Mouse (Mus musculus): ENCODE measurements around the gene Npcd. TPM values are rescaled to one million over a fixed set of nuclear protein-coding genes. Genes with fewer than 3 reads are reported as not detected.
"Not testable (repeated sequence)": the region's sequence is repeated elsewhere in the genome, so short reads cannot be mapped to it uniquely, and the experiment has no call there.

The Npcd gene
- total RNA-seq, 2 experiments from 2014 or later = 7.3 to 53.6 TPM

DNA sequence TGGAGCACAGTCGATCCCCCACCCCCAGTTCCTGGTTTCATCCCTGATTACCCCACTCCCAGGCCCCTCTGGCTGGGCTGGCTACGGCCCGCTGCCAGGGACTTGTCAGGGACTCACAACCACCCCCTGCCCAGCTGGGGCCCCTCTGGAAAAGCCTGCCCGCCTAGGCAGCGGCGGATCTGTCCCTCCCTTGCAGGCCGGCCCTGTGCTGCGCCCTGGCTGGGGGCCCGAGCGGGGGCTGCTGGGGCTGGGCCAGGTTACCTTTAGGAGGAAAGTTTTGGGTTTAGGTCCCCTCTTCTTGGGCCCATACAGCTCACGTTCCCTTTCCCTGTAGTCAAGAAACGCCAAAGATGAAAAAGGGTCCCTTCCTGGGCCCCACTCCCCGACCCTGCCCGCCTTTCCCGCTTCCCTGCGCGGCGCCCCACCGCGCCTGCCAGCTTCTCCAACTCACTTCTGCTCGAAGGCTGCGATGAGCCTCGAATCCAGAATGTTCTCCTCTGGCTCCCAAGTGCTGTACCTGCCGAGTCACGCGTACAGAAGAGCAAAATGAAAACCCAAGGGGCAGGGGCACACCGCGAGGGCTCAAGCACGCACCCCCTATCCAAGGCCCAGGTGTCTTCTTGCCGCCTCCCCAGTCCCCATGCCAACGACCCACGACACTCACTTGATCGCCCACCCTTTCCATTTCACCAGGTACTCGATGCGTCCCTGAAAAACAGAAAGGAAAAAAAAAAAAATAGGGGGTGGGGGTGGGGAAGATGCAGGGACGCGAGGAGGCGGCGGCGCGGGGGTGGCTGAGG lies 586 bp downstream of the Npcd start:
- intact Hi-C loops (cut with DNase I) = loop anchor here (1.0 to 10.0 kb wide), 3 partner anchors 50 to 251 kb away; no protein-coding TSS in a partner anchor
- DNase-seq (ENCODE audit: low spot score in 2 of 2) = peak; percentile 27 to 31

DNA sequence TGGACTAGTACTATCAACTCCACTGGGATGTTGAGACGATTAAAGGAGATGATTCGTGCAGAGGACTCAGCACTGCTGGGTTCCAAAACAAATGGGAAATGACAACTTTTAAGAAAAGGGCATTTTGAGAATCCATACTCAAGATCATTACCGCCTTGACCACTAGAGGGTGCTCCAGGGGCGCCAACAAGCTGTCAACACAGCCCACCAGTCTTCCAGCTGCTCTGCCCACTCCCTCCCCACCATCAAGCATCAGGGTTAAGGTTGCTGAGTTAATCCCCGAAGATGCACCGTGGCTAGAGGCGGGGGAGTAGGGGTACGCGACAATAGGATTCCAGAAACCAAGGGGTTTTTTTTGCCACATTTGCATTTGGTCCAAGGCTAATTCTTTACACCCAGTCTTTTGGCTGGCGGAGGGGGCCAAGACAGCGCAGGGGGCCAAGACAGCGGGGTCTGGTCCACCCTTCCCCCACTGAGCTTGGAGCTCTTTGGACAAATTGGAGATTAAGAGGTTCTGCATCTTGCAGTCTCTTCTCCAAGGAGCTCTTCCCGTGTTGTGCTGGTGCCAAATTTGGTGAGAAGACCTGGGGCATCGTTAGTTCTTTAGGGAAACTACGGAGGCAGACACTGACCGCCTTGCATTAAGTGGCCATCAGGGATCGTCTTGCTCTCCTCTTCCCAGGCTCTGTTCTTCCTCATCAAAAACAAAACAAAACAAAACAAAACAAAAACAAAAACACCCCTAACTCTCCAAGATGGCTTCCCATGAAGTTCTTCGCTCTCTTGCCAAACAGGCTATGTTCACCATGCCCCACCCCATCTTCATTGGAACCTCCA lies 1.8 kb downstream of the Npcd start:
- intact Hi-C loops (cut with DNase I) = loop anchor here (5.0 to 10.0 kb wide), 2 partner anchors 100 to 253 kb away; no protein-coding TSS in a partner anchor
- peak; percentile 88 for DNase-seq (ENCODE audit: low spot score in 2 of 2)

DNA sequence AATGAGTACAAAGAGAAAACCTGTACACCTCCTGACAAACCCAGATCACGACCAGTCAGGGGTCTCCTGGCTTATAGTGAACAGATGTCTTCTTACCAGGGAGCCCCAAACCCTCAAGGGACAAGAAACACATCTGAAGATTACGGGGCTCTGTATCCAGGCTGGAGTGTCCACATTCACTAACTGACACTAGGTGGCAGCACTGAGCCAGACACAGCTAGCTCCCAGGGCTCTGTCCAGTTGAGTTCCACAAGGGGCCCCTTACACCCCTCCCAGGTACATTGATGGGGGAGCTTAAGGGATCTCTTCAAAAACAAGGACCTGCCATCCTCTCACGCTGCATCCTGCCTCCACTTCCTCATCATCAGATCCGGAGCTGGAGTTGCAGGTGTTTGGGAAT lies 3.6 kb downstream of the Npcd start:
- DNase-seq (ENCODE audit: low spot score in 2 of 2) = peak; percentile 88 to 89
- intact Hi-C loops (cut with DNase I) = loop anchor here (2.0 to 10.0 kb wide), 3 partner anchors 76 to 254 kb away; no protein-coding TSS in a partner anchor

DNA sequence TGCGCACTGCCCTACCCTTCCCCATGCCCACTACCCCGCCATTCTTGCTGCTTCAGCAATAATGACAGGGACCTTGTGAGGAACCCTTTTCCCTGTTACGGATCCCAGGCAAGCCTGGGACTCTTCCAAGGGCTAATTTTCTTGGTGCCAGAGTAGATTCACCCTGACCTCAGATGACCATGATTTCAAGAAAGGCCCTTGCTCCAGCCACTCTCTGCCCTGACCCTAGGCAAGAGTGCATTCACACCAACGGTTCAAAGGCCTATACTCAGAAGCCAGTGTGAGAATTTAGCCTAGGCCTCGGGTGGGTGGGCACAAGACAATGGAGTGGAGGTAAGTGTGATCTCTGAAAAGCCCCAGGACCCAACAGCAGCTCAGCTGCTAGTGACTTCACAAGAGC lies 4.6 kb downstream of the Npcd start:
- DNase-seq (ENCODE audit: low spot score in 2 of 2) = no peak
- intact Hi-C loops (cut with DNase I) = no loop called here

DNA sequence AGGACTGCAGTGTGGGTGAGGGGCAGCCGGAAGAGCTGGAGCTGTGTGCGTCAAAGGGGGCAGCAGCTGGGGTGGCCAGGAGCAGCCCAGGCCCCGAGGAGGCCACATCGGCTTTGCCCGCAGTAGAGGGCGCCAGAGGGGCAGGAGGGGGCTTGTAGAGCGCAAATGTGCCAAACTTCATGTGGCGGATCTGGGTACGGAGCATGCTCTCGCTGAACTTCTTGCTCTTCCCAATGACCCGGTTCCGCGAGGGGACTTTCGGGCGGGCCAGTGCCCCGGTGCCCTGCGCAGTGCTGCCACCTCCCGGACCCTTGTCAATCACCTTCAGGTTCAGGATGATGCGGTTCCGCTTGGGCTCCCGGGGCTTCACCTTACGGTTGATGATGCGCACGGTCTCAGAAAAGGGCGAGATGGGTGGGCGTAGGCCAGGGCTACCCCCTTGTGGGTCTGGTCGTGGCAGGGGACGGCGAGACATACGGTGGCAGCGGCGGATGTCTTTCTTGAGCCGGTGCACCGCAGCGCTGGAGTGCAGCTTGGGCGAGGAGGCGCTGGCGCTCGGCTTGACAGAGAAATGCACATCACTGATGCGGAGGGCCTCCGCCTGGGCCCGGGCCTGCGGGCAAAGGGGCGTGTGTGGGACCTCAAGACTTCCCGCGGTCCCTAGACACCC lies 5.5 kb downstream of the Npcd start:
- peak in 1 of 2 experiments; percentile 31 for DNase-seq (ENCODE audit: low spot score in 2 of 2)
- intact Hi-C loops (cut with DNase I) = no loop called here

DNA sequence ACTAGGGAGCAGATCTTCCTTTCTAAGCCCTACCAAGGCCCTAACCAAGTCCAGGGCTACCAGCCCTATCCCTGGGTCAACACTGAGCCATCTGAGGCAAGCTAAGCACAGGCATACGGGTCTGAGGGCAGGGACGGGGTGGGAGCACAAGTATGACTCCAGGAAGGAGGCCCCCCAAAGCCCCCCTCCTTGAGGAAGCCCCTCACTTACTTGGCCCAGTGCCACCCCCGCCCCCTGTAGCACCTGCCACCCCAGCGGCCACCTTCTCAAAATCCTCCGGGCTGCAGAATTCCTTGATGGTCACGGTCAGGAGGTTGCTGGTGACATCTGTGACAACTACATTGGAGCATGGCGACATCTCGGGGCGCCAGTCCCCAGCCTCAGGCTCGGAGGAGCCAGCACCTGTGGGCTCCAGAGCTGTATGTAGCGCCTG lies 6.2 kb downstream of the Npcd start:
- intact Hi-C loops (cut with DNase I) = no loop called here

DNA sequence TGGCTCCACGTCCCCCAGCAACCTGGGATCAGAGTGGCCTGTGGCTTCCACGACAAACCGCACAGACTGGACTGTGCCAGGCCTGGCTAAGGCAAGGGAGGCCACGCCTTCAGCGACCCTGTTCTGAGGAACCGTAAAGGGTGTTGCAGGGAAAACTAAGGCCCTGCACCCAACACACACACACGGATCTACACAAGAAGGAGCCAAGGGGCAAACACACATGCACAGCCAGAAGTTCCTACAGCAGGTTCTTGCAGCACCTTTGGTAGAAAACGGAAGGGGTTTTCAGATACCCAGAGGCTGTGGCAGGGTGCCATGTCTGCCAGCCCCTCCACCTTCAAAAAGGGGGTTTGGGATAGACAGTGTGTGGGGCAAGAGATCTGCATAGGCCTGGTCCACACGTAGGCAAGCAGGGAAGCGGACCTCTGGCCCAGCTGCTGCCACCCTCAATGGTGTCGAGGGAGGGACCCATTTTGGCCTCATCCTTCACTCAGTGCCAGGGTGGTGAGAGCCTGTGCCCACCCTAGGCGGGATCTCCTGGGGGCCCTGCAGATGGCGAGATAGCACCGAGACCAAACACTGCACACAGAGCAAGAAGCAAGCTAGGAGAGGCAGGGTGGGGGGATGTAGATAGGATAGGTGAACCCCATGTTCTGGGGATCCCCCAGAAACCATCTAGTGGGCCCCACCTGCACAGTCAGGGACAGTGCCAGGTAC lies 6.8 kb downstream of the Npcd start:
- no peak for DNase-seq (ENCODE audit: low spot score in 2 of 2)
- intact Hi-C loops (cut with DNase I) = no loop called here

More for the DNA sequence above, 6.2 kb downstream of the Npcd start:
- peak in 1 of 2 experiments; percentile 20 for DNase-seq (ENCODE audit: low spot score in 2 of 2)

DNA sequence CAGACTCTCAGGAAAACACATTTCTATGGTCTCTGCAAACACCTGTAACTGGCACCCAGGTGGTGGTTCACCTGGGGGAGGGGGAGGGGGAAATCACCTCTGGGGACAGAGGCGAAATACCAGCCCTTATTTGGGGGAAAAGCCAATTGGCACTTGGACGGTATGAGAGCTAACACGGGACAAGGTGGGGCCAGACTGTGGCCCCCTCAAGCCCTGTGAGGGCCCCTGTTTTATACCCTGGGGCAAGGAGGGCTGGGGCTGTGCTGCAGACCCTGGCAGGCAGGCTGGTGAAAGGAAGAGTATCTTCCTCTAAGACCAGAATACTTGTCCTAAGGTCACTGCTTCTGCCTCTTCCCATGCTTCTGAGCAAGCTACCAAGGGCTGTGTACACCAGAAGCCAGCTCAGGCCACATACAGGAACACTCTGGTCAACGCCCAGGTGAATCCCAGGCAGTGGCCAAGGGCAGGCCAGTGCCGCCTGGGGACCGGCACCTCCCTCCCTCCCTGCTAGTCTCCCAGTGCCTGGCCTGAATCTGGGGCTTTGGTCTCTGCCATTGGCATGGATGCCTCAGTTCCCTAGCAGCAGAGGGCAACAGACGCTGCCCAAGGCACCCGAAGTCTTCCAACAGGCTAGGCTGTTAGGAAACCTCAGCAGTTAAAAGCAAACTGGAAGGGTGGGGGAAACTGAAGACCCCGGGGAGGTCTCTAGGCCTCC lies 7.7 kb downstream of the Npcd start:
- intact Hi-C loops (cut with DNase I) = no loop called here
- no peak for DNase-seq (ENCODE audit: low spot score in 2 of 2)

DNA sequence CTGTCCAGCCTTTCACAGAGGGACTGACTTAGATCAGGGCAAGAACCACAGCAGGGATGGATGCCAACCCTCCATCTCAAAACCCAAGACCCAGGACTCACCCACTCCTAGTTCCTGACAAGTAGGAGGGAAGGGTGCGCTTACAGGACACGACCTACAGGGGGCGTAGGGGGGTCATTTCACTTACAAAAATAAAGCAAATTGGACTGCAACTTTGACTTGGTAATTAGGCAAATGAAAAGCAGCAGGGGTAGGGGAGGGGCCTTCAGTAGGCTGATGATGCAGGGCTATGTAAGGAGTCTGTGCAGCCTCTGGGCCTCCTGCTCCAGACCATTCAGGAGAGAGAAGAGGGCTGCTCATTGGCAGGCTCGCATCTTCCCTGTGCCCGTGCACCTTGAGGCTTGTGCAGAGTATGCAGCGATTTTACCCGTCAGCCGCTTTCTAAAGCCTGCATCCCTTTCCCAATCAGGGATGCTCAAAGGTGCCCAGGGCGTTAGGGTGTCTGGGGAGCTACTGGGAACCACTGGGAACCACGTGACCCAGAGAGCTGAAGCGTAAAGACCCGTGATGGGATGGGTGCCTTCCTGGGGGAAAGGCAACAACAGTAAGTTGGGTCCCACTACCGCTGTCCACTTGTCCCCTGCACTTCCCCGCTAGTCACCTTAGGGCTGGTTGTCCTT lies 8.8 kb downstream of the Npcd start:
- peak; percentile 43 to 77 for DNase-seq (ENCODE audit: low spot score in 2 of 2)
- intact Hi-C loops (cut with DNase I) = no loop called here

DNA sequence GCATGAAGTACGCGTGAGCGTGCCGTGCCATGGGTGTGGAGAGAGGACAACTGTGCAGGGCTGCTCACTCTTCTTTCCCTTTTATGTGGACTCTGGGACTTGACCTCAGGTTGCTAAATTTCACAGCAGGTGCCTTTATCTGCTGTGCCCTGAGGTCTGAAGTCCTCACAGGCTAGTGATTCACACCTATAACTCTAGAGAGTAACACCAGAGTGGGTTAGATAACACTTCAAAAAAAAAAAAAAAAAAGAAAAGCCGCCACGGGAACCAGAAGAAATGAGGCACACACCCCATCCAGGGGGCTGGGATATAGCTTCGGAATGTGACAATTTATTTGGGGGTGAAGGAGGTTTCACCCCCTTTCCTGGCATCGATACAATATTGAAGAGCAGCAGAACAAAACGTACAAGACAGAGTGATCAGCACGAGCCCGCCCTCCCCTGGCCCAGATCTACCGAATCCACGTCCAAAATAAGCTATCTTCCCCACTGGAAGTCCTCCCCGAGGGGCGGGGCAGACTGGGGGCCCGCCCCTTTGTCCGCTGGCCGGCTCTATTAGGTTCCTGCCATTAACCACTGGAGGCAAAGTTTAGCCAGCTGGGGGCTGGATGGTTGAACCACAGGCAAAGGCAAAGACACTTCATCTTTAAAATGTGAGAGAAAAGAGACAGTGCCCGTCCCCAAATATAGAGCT lies 10.3 kb downstream of the Npcd start:
- intact Hi-C loops (cut with DNase I) = no loop called here
- DNase-seq (ENCODE audit: low spot score in 2 of 2) = peak in 1 of 2 experiments; percentile 44

DNA sequence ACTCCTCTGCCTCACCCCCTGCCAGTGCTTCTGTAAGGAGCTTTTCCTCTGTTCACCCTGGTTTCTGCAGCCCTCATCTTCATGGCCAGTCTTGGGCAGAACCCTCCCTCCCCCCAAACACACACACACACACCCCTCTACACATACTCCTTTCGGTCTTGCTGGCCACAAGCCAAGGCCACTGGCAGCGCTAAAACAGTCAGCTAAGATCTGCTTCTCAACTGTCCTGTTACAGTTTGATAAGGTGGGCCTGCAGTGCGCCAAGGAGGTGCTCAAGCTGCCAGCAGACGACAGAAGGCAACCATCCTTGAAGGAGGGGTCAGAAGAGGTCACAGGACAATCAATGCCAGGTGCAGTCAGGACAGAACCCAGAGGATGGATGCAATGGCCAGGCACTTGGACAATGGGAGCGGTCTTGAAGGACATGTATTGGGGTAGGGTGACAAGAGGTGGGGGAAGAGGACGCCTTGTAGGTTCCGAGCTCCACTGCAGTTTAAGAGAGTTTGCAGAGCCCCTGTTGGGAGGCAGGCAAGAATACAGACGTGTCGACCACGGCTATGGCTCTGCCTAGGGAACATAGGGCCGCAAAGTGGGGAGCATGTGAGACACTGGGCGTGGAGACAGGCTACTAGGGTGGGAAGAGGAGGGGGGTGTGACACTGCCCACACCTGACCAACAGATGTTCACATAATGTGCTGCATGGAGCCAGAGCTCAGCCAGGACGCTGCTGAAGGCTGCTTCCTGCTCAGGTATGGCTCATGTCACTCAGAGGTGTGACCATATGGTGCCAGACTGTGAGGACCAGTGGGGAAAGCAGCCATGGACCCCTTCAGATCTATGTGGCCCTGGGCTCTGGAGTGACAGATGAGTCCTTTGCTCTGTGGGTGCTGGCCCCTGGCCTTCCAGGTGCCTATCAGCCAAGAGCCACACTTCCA lies 11.5 kb downstream of the Npcd start:
- intact Hi-C loops (cut with DNase I) = no loop called here
- DNase-seq (ENCODE audit: low spot score in 2 of 2) = no peak

DNA sequence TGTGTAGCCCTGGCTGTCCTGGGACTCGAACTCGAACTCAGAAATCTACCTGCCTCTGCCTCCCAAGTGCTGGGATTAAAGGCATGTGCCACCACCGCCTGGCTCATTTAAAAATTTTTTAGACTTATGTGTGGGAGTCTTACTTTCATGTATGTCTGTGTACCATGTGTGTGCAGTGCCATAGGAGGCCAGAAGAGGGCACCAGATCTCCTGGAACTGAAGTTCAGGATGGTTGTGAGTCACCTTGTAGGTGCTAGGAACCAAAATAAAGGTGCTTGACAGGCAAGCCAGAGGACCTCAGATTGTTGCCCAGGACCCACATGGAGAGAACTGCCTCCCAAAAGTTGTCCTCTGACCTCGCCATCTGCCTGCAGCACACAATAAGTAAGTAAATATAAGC lies 15.7 kb downstream of the Npcd start:
- no peak for DNase-seq (ENCODE audit: low spot score in 2 of 2)
- intact Hi-C loops (cut with DNase I) = no loop called here

DNA sequence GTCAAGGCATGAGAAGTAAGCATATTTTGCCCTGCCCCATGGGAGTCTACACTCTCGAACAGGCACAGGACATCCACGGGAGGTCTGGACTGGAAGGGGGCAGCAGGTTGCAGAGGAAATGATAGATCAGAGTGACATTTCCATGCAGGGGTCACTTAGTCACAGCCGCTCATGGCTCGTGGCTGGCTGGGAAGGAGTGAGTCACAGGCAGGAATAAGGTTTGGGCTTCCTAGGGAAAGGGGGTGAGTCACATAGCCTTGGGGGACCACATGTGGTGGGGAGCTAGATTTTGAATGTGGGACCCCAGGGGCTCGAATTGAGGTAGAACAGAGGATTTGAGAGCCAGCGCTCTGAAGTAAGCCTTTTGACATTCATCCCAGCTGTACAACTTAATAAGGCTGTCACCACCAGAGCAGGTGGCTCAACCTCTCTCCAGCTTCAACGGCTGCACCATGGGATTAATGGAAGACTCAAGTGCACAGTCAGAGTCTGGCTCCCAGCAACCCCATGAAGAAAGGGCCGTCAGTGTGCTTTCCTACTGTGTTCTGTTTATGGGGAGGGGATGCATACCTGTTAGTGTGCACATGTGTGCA lies 20.3 kb downstream of the Npcd start:
- no peak for DNase-seq (ENCODE audit: low spot score in 2 of 2)
- intact Hi-C loops (cut with DNase I) = no loop called here

DNA sequence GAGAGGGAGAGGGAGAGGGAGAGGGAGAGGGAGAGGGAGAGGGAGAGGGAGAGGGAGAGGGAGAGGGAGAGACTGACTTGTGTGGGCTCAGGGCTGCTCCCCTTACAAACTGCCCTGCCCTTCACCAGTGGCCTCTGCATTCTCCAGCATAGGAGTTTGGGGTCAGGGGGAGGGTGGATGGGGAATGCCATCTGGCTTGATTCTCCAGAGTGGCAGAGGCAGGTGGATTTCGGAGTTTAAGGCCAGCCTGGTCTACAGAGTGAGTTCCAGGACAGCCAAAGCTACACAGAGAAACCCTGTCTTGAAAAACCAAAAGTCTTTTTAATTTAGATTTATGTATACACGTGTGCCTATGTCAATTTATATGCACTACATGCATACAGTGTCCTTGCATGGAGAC lies 21.2 kb downstream of the Npcd start:
- DNase-seq (ENCODE audit: low spot score in 2 of 2); intact Hi-C loops (cut with DNase I): not testable (repeated sequence)

DNA sequence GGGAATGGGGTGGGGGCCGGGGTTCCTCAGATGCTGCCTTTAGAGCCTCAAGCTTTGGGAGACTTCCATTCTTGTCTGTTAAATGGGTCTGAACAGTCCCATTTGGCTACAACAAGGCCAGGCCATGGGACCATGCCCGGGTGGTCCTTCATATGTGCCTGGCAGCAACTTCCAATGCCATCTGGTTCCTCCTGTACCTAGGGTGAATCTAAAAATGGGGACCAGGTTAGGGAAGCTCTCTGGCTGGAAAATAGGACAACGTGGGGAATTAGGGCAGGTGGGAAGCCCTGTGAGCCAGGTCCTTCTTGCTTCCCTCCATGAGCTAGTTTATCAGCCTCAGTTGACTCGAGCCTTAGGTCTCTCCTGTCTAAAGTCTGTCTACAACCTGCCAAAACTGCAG lies 23.0 kb downstream of the Npcd start:
- intact Hi-C loops (cut with DNase I) = no loop called here

DNA sequence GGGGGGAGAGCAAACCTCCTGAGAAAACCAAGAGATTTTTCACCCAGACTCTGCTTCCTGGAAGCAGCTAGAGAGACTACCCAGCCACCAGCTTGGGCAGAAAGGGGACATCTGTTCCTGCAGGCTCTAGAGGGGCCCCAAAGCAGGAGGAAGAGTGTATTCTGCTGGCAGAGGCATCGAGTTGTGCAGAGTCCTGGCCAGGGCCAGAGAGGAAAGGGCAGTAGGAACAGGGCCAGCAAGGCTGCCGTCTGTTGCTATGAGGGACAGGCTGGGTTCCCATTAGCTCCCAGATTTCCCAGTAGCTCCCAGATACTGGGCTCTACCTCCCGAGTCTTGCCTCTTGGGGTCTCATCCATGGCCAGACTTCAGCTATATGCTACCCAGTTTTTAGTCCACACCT lies 24.0 kb downstream of the Npcd start:
- intact Hi-C loops (cut with DNase I) = no loop called here
- no peak for DNase-seq (ENCODE audit: low spot score in 2 of 2)

More for the DNA sequence above, 23.0 kb downstream of the Npcd start:
- no peak for DNase-seq (ENCODE audit: low spot score in 2 of 2)
